Mouse (Mus musculus): ENCODE results near the gene Ppm1g. TPM values are rescaled to one million over a fixed set of nuclear protein-coding genes. Genes with fewer than 3 reads are reported as not detected.

Gene Ppm1g
- polyA plus RNA-seq, 1 experiment from 2014 or later: 77.6 TPM

- no peak overlapping the region for H3K27ac ChIP-seq (ENCODE audit: low read length)
- H3K4me1 ChIP-seq (ENCODE audit: insufficient read depth, low read depth, low read length): peaks cover 12% of the 10 kb centered on the region; the same call in 1 of the 2 replicates
- no peak overlapping the region for H3K4me3 ChIP-seq (ENCODE audit: low read depth, low read length)
- DNase-seq (ENCODE audit: low spot score) (no peak), ATAC-seq (no peak)
- 72% methylated on average over 9 of the region's 9 CpGs for WGBS
- H3K9me3 ChIP-seq (ENCODE audit: low read length): no peaks in the 10 kb centered on the region
- no peak overlapping the region for H3K4me2 ChIP-seq (replicated peaks; ENCODE audit: low read depth, low read length)
- no peak overlapping the region for H3K9ac ChIP-seq (replicated peaks; ENCODE audit: low read depth)
- TF ChIP-seq CTCF (IDR thresholded peaks at IDR 0.05) (peak; percentile 47), EP300 (IDR thresholded peaks at IDR 0.05) (no peak)
- no peaks in the 10 kb centered on the region for H3K27me3 ChIP-seq (replicated peaks; ENCODE audit: insufficient read depth, low read length)
- peaks cover 55% of the 10 kb centered on the region for H3K36me3 ChIP-seq (ENCODE audit: insufficient read depth, low read length)
Observed at GRCm38 (mm10) chr5:31199893-31200292, 20.6 kb downstream of the Ppm1g start.

GRCm38 (mm10) chr5:31199321-31199892, 21.1 kb downstream of the Ppm1g start:
- Histone ChIP-seq H3K27ac (ENCODE audit: low read length) (no peak overlapping the region), H3K4me2 (replicated peaks; ENCODE audit: low read depth, low read length) (no peak overlapping the region), H3K36me3 (ENCODE audit: insufficient read depth, low read length) (peaks cover 51% of the 10 kb centered on the region), H3K9me3 (ENCODE audit: low read length) (no peaks in the 10 kb centered on the region), H3K4me1 (ENCODE audit: insufficient read depth, low read depth, low read length) (peaks cover 12% of the 10 kb centered on the region; the same call in 1 of the 2 replicates), H3K9ac (replicated peaks; ENCODE audit: low read depth) (no peak overlapping the region), H3K4me3 (ENCODE audit: low read depth, low read length) (no peak overlapping the region), H3K27me3 (replicated peaks; ENCODE audit: insufficient read depth, low read length) (no peaks in the 10 kb centered on the region)
- TF ChIP-seq CTCF (IDR thresholded peaks at IDR 0.05) (no peak), EP300 (IDR thresholded peaks at IDR 0.05) (no peak)
- DNase-seq (ENCODE audit: low spot score): no peak
- ATAC-seq: no peak
- 90% methylated on average over 19 of the region's 19 CpGs for WGBS

GRCm38 (mm10) chr5:31198616-31199320, 21.7 kb downstream of the Ppm1g start:
- WGBS: 82% methylated on average over 5 of the region's 5 CpGs
- Histone ChIP-seq H3K4me2 (replicated peaks; ENCODE audit: low read depth, low read length) (no peak overlapping the region), H3K36me3 (ENCODE audit: insufficient read depth, low read length) (peaks cover 51% of the 10 kb centered on the region), H3K4me1 (ENCODE audit: insufficient read depth, low read depth, low read length) (peaks cover 12% of the 10 kb centered on the region; the same call in 1 of the 2 replicates), H3K4me3 (ENCODE audit: low read depth, low read length) (no peak overlapping the region), H3K9me3 (ENCODE audit: low read length) (no peaks in the 10 kb centered on the region), H3K9ac (replicated peaks; ENCODE audit: low read depth) (no peak overlapping the region), H3K27me3 (replicated peaks; ENCODE audit: insufficient read depth, low read length) (no peaks in the 10 kb centered on the region), H3K27ac (ENCODE audit: low read length) (no peak overlapping the region)
- ATAC-seq: no peak
- DNase-seq (ENCODE audit: low spot score): no peak
- no peak for TF ChIP-seq CTCF (IDR thresholded peaks at IDR 0.05)
- TF ChIP-seq EP300 (IDR thresholded peaks at IDR 0.05): no peak

GRCm38 (mm10) chr5:31198170-31198569, 22.3 kb downstream of the Ppm1g start:
- Histone ChIP-seq H3K4me2 (replicated peaks; ENCODE audit: low read depth, low read length) (no peak overlapping the region), H3K27ac (ENCODE audit: low read length) (no peak overlapping the region), H3K4me1 (ENCODE audit: insufficient read depth, low read depth, low read length) (peaks cover 12% of the 10 kb centered on the region; the same call in 1 of the 2 replicates), H3K4me3 (ENCODE audit: low read depth, low read length) (no peak overlapping the region), H3K9ac (replicated peaks; ENCODE audit: low read depth) (no peak overlapping the region), H3K9me3 (ENCODE audit: low read length) (no peaks in the 10 kb centered on the region), H3K27me3 (replicated peaks; ENCODE audit: insufficient read depth, low read length) (no peaks in the 10 kb centered on the region), H3K36me3 (ENCODE audit: insufficient read depth, low read length) (peaks cover 48% of the 10 kb centered on the region)
- TF ChIP-seq CTCF (IDR thresholded peaks at IDR 0.05) (no peak), EP300 (IDR thresholded peaks at IDR 0.05) (no peak)
- no peak for ATAC-seq
- 68% methylated on average over 9 of the region's 9 CpGs for WGBS
- DNase-seq (ENCODE audit: low spot score): no peak

- TF ChIP-seq CTCF (IDR thresholded peaks at IDR 0.05): no peak
- no peak for TF ChIP-seq EP300 (IDR thresholded peaks at IDR 0.05)
- H3K4me1 ChIP-seq (ENCODE audit: insufficient read depth, low read depth, low read length): peaks cover 6% of the 10 kb centered on the region; the same call in 1 of the 2 replicates
- H3K4me3 ChIP-seq (ENCODE audit: low read depth, low read length): no peak overlapping the region
- no peak overlapping the region for H3K4me2 ChIP-seq (replicated peaks; ENCODE audit: low read depth, low read length)
- no peak overlapping the region for H3K27ac ChIP-seq (ENCODE audit: low read length)
- no peak for ATAC-seq
- peaks cover 45% of the 10 kb centered on the region for H3K36me3 ChIP-seq (ENCODE audit: insufficient read depth, low read length)
- 93% methylated on average over 12 of the region's 12 CpGs for WGBS
- no peak for DNase-seq (ENCODE audit: low spot score)
- no peaks in the 10 kb centered on the region for H3K27me3 ChIP-seq (replicated peaks; ENCODE audit: insufficient read depth, low read length)
- H3K9me3 ChIP-seq (ENCODE audit: low read length): no peaks in the 10 kb centered on the region
- no peak overlapping the region for H3K9ac ChIP-seq (replicated peaks; ENCODE audit: low read depth)
Observed at GRCm38 (mm10) chr5:31197072-31197471, 23.4 kb downstream of the Ppm1g start.

GRCm38 (mm10) chr5:31196207-31196606, 24.3 kb downstream of the Ppm1g start:
- Histone ChIP-seq H3K27me3 (replicated peaks; ENCODE audit: insufficient read depth, low read length) (no peaks in the 10 kb centered on the region), H3K27ac (ENCODE audit: low read length) (no peak overlapping the region), H3K9ac (replicated peaks; ENCODE audit: low read depth) (no peak overlapping the region), H3K4me1 (ENCODE audit: insufficient read depth, low read depth, low read length) (peaks cover 6% of the 10 kb centered on the region; the same call in 1 of the 2 replicates), H3K4me2 (replicated peaks; ENCODE audit: low read depth, low read length) (no peak overlapping the region), H3K9me3 (ENCODE audit: low read length) (no peaks in the 10 kb centered on the region), H3K36me3 (ENCODE audit: insufficient read depth, low read length) (peaks cover 45% of the 10 kb centered on the region), H3K4me3 (ENCODE audit: low read depth, low read length) (no peak overlapping the region)
- DNase-seq (ENCODE audit: low spot score) (no peak), ATAC-seq (no peak)
- WGBS: 90% methylated on average over 10 of the region's 10 CpGs
- TF ChIP-seq CTCF (IDR thresholded peaks at IDR 0.05) (no peak), EP300 (IDR thresholded peaks at IDR 0.05) (no peak)
